Mouse (Mus musculus) kidney, postnatal 0 days (tissue): ENCODE data around the gene Abhd18. TPM values are rescaled to one million over a fixed set of nuclear protein-coding genes. Genes with fewer than 3 reads are reported as not detected.
A peak's percentile ranks its signal among the peaks of the same experiment; 100 is the strongest.
"Not testable (repeated sequence)": the region's sequence is repeated elsewhere in the genome, so short reads cannot be mapped to it uniquely, and the experiment has no call there.

ENCODE experiments used
- ATAC-seq: fragments of 200-750 bp; cut with Nextera tagmentation; replicated peaks from 2 replicates; pipeline ENCODE4 v1.8.0; 2017; ENCODE audit warnings: low read depth, moderate number of reproducible peaks, moderate TSS enrichment, moderate library complexity; ENCODE audit not compliant: low FRiP score
- DNase-seq: peaks from one replicate; pipeline ENCODE4 v3.0.0-alpha.2; 2016; ENCODE audit warnings: low spot score
- H3K27ac ChIP-seq: fragments of 300-500 bp; sonication (generic); 2 replicates; pipeline ENCODE4 v1.5.1; 2014; ENCODE audit warnings: mild to moderate bottlenecking
- H3K27me3 ChIP-seq: fragments of 300-500 bp; sonication (generic); 2 replicates; pipeline ENCODE4 v1.6.1; 2014; ENCODE audit warnings: low read length, mixed read lengths; ENCODE audit not compliant: insufficient read depth
- H3K36me3 ChIP-seq: fragments of 300-500 bp; sonication (generic); 2 replicates; pipeline ENCODE4 v1.6.1; 2014; ENCODE audit warnings: low read length, mixed read lengths; ENCODE audit not compliant: insufficient read depth
- H3K4me1 ChIP-seq: fragments of 300-500 bp; sonication (generic); replicated peaks from 2 replicates; pipeline ENCODE4 v1.6.1; 2014; ENCODE audit warnings: antibody characterized with exemption, low read length, mixed read lengths; ENCODE audit not compliant: insufficient read depth
- H3K4me2 ChIP-seq: fragments of 300-500 bp; sonication (generic); 2 replicates; pipeline ENCODE4 v1.6.1; 2014; ENCODE audit warnings: mild to moderate bottlenecking, low read length, moderate library complexity, mixed read lengths
- H3K4me3 ChIP-seq: fragments of 300-500 bp; sonication (generic); replicated peaks from 2 replicates; pipeline ENCODE4 v1.5.1; 2014; ENCODE audit warnings: low read depth, low read length
- H3K9ac ChIP-seq: fragments of 300-500 bp; sonication (generic); 2 replicates; pipeline ENCODE4 v1.6.1; 2014; ENCODE audit warnings: low read depth, low read length
- H3K9me3 ChIP-seq: fragments of 300-500 bp; sonication (generic); replicated peaks from 2 replicates; pipeline ENCODE4 v1.6.1; 2016; ENCODE audit warnings: low read length, inconsistent platforms, mixed read lengths
- CTCF ChIP-seq: IDR thresholded peaks from 2 replicates; pipeline ENCODE4 v1.5.1; 2016; ENCODE audit warnings: antibody characterized with exemption, low read depth, mild to moderate bottlenecking, moderate library complexity
- WGBS: fragments of 180-500 bp; shearing (Covaris S2); extraction: QIAGEN DNeasy Blood & Tissue Kit; methylation state at CpG from one replicate; pipeline ENCODE4 v1.1.7; 2014; 5-methylcytosine and 5-hydroxymethylcytosine counted together
- polyA plus RNA-seq: library from polyadenylated mRNA; unstranded; fragments of >200 nt; fragmentation: Nextera tagmentation; extraction: Ambion mirVana; gene quantifications from 2 replicates; pipeline ENCODE4 v1.2.1, GENCODE M21; 2015

Abhd18 gene
- polyA plus RNA-seq, result 6.4 and 7.1 TPM in 2 replicates

- no CpG with 5 or more reads among the region's 4 CpGs for WGBS
- ATAC-seq, result not testable (repeated sequence)
- H3K4me2 ChIP-seq, result peak within 1 kb of the TSS; percentile 68
These were observed at the start of gene Abhd18 for GRCm38 (mm10) chr3:40846957-40847017. Abhd18 (plus strand) TSS chr3:40846970.

GRCm38 (mm10) chr3:40798054-40798453, 48.7 kb upstream of the Abhd18 start:
- H3K9me3 ChIP-seq, result no peaks in the 10 kb centered on the region
- no peak overlapping the region for H3K9ac ChIP-seq
- H3K4me2 ChIP-seq, result no peak overlapping the region
- WGBS, result 55% methylated on average over 1 of the region's 1 CpGs
- H3K36me3 ChIP-seq, result 0 out of 2 replicates have a peak, but pooled peaks cover 3% of the 10 kb centered on the region
- DNase-seq (no peak), ATAC-seq (no peak)
- no peak for TF ChIP-seq CTCF
- no peaks in the 10 kb centered on the region for H3K27me3 ChIP-seq
- H3K4me3 ChIP-seq, result no peak overlapping the region
- H3K4me1 ChIP-seq, result no peaks in the 10 kb centered on the region
- no peak overlapping the region for H3K27ac ChIP-seq

More at GRCm38 (mm10) chr3:40846957-40847017, at the start of gene Abhd18:
- DNase-seq, H3K36me3 ChIP-seq, H3K9me3 ChIP-seq, H3K27me3 ChIP-seq, H3K4me1 ChIP-seq: not testable (repeated sequence)
- Histone ChIP-seq H3K4me3 (peak within 1 kb of the TSS; percentile 42), H3K27ac (peak within 1 kb of the TSS; percentile 86), H3K9ac (peak within 1 kb of the TSS; percentile 52; the same call in 1 of the 2 replicates)

GRCm38 (mm10) chr3:40798500-40798899, 48.3 kb upstream of the Abhd18 start:
- ATAC-seq, result no peak
- no peaks in the 10 kb centered on the region for H3K9me3 ChIP-seq
- peak; percentile 69 for TF ChIP-seq CTCF
- H3K36me3 ChIP-seq, result 0 out of 2 replicates have a peak, but pooled peaks cover 3% of the 10 kb centered on the region
- no peak overlapping the region for H3K4me3 ChIP-seq
- H3K9ac ChIP-seq, result no peak overlapping the region
- H3K4me2 ChIP-seq, result no peak overlapping the region
- H3K4me1 ChIP-seq, result no peaks in the 10 kb centered on the region
- WGBS, result 43% methylated on average over 7 of the region's 7 CpGs
- H3K27me3 ChIP-seq, result no peaks in the 10 kb centered on the region
- no peak overlapping the region for H3K27ac ChIP-seq
- peak; percentile 61 for DNase-seq

- ATAC-seq (peak; percentile 98), DNase-seq (peak; percentile 100)
- no peak for TF ChIP-seq CTCF
- Histone ChIP-seq H3K9me3 (no peaks in the 10 kb centered on the region), H3K27me3 (no peaks in the 10 kb centered on the region), H3K4me3 (peak within 1 kb of the TSS; percentile 98), H3K9ac (peak within 1 kb of the TSS; percentile 82), H3K27ac (peak within 1 kb of the TSS; percentile 73), H3K4me2 (peak within 1 kb of the TSS; percentile 97), H3K4me1 (no peaks in the 10 kb centered on the region), H3K36me3 (0 out of 2 replicates have a peak, but pooled peaks cover 3% of the 10 kb centered on the region)
- WGBS, result 3% methylated on average over 66 of the region's 66 CpGs
These were observed 47.0 kb upstream of the Abhd18 start, which contains the start of gene Plk4 for GRCm38 (mm10) chr3:40799530-40800372. Plk4 (plus strand) TSS chr3:40800019.

- DNase-seq, result no peak
- peak overlapping the region; percentile 73 for H3K27ac ChIP-seq
- peak; percentile 77; the same call in 1 of the 2 replicates for ATAC-seq
- no peaks in the 10 kb centered on the region for H3K4me1 ChIP-seq
- peak overlapping the region; percentile 97 for H3K4me2 ChIP-seq
- no peaks in the 10 kb centered on the region for H3K9me3 ChIP-seq
- no peak for TF ChIP-seq CTCF
- 2% methylated on average over 33 of the region's 37 CpGs for WGBS
- H3K9ac ChIP-seq, result peak overlapping the region; percentile 82
- H3K4me3 ChIP-seq, result peak overlapping the region; percentile 98
- H3K27me3 ChIP-seq, result no peaks in the 10 kb centered on the region
- peaks cover 10% of the 10 kb centered on the region for H3K36me3 ChIP-seq
These were observed 46.4 kb upstream of the Abhd18 start for GRCm38 (mm10) chr3:40800373-40800823.

- H3K36me3 ChIP-seq, result peaks cover 17% of the 10 kb centered on the region
- H3K9me3 ChIP-seq, result no peaks in the 10 kb centered on the region
- H3K27me3 ChIP-seq, result no peaks in the 10 kb centered on the region
- H3K4me3 ChIP-seq, result no peak overlapping the region
- no peak overlapping the region for H3K27ac ChIP-seq
- no peak overlapping the region for H3K9ac ChIP-seq
- ATAC-seq (no peak), DNase-seq (peak; percentile 15)
- no peaks in the 10 kb centered on the region for H3K4me1 ChIP-seq
- WGBS, result 30% methylated on average over 2 of the region's 2 CpGs
- H3K4me2 ChIP-seq, result no peak overlapping the region
- TF ChIP-seq CTCF, result no peak
These were observed 39.9 kb upstream of the Abhd18 start for GRCm38 (mm10) chr3:40806871-40807270.
